In the genomic region with DNA sequence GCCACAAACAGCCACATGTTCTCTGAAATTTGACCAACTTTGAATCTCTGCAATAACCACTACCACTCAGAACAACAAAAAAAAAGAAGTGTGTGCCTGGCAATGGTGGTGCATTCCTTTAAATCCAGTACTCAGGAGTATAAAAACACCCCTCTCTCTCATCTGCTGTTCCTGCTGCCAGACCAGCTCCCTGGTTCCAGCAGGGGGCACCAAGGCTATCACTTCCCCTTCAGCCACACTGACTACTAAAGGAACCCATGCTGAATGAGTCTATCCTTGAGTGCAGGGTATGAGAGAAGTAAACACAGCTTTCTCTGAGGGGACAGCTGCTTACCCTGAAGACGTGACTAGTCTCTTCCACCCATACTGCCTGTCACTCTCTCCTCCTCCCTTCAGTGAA, we compare ENCODE assay signal across 12 mouse cellular contexts.
DNase-seq lines count a peak whose midpoint lies in the region; ATAC-seq and TF ChIP-seq lines count a peak whose summit lies in the region.
"Had no signal": no experiment of that assay in that cellular context is flagged by ENCODE, and none has a peak within 500 bp of the region (broad histone marks: within the 10 kb centered on the region; RNA-seq: fewer than 3 reads in every experiment).

No protein-coding gene starts in this region.

- H3K9ac ChIP-seq in embryonic facial prominence, embryonic 11.5 days (replicated peaks; ENCODE audit: low read length), result no peak overlapping the region
- H3K9ac ChIP-seq in liver, postnatal 0 days (replicated peaks), result no peak overlapping the region
- H3K9ac ChIP-seq in neural tube, embryonic 15.5 days (replicated peaks), result no peak overlapping the region
- H3K9ac ChIP-seq: heart, embryonic 15.5 days; limb, embryonic 13.5 days had no signal

- no peak for TF ChIP-seq EP300 in liver, postnatal 0 days (IDR thresholded peaks at IDR 0.05; ENCODE audit: low read depth)

- DNase-seq in embryonic facial prominence, embryonic 11.5 days (ENCODE audit: low spot score), result peak; percentile 22
- no peak for DNase-seq in embryonic facial prominence, embryonic 10.5 days (ENCODE audit: low spot score)
- DNase-seq in liver, postnatal 0 days, result no peak
- DNase-seq in liver, result no peak
- peak; percentile 48 for DNase-seq in A20 (ENCODE audit: low read depth, low spot score)
- no peak for DNase-seq in adrenal gland, adult (ENCODE audit: inconsistent age in 2 of 2, low spot score in 1 of 2)
- DNase-seq: adrenal gland, adult 2 months; right cerebral cortex, postnatal 4 days had no signal

- no peaks in the 10 kb centered on the region for H3K27me3 ChIP-seq in embryonic facial prominence, embryonic 11.5 days (ENCODE audit: control insufficient read depth, insufficient read depth, low read length)
- H3K27me3 ChIP-seq in embryonic facial prominence, embryonic 10.5 days (replicated peaks; ENCODE audit: low read depth, poor library complexity, severe bottlenecking), result no peaks in the 10 kb centered on the region; the same call in 1 of the 2 replicates
- H3K27me3 ChIP-seq in liver, postnatal 0 days (ENCODE audit: insufficient read depth, low read length), result no peaks in the 10 kb centered on the region
- no peaks in the 10 kb centered on the region for H3K27me3 ChIP-seq in neural tube, embryonic 15.5 days (replicated peaks)
- H3K27me3 ChIP-seq: heart, embryonic 15.5 days had no signal

- no peak for ATAC-seq in embryonic facial prominence, embryonic 11.5 days (replicated peaks; ENCODE audit: insufficient number of reproducible peaks, low FRiP score, low TSS enrichment, low read depth)
- ATAC-seq in liver, postnatal 0 days, result no peak
- no peak for ATAC-seq in neural tube, embryonic 15.5 days (ENCODE audit: low FRiP score)

- TF ChIP-seq CTCF in liver, postnatal 0 days (IDR thresholded peaks at IDR 0.05; ENCODE audit: low read depth), result peak; percentile 61
- TF ChIP-seq CTCF in bone marrow macrophage, adult 2 months (IDR thresholded peaks at IDR 0.05; ENCODE audit: low read depth, low read length), result 0 out of 2 replicates have a peak, but pooled peaks have one; percentile 21

- no peaks in the 10 kb centered on the region for H3K4me1 ChIP-seq in embryonic facial prominence, embryonic 11.5 days (ENCODE audit: control insufficient read depth, insufficient read depth, low read length)
- no peaks in the 10 kb centered on the region for H3K4me1 ChIP-seq in embryonic facial prominence, embryonic 10.5 days
- H3K4me1 ChIP-seq in liver, postnatal 0 days (ENCODE audit: insufficient read depth), result peaks cover 18% of the 10 kb centered on the region
- H3K4me1 ChIP-seq in bone marrow macrophage, adult 2 months (ENCODE audit: control insufficient read depth, insufficient read depth, low read length), result no peaks in the 10 kb centered on the region
- H3K4me1 ChIP-seq in neural tube, embryonic 15.5 days, result no peaks in the 10 kb centered on the region
- H3K4me1 ChIP-seq: limb, embryonic 13.5 days had no signal

- H3K4me3 ChIP-seq in embryonic facial prominence, embryonic 11.5 days (ENCODE audit: low read depth, low read length), result no peak overlapping the region
- no peak overlapping the region for H3K4me3 ChIP-seq in embryonic facial prominence, embryonic 10.5 days
- no peak overlapping the region for H3K4me3 ChIP-seq in liver, postnatal 0 days (ENCODE audit: low read depth, low read length)
- H3K4me3 ChIP-seq in bone marrow macrophage, adult 2 months (ENCODE audit: insufficient read depth, low read length), result no peak overlapping the region
- no peak overlapping the region for H3K4me3 ChIP-seq in neural tube, embryonic 15.5 days (replicated peaks)
- H3K4me3 ChIP-seq: heart, embryonic 15.5 days; limb, embryonic 13.5 days had no signal

- H3K27ac ChIP-seq in embryonic facial prominence, embryonic 11.5 days (replicated peaks; ENCODE audit: low read depth, low read length), result no peak overlapping the region
- H3K27ac ChIP-seq in embryonic facial prominence, embryonic 10.5 days (replicated peaks), result no peak overlapping the region
- H3K27ac ChIP-seq in liver, postnatal 0 days (ENCODE audit: low read depth), result no peak overlapping the region
- no peak overlapping the region for H3K27ac ChIP-seq in bone marrow macrophage, adult 2 months (ENCODE audit: insufficient read depth, low read depth, low read length)
- H3K27ac ChIP-seq in neural tube, embryonic 15.5 days (replicated peaks), result no peak overlapping the region
- H3K27ac ChIP-seq: heart, embryonic 15.5 days; limb, embryonic 13.5 days had no signal

- no peaks in the 10 kb centered on the region for H3K9me3 ChIP-seq in embryonic facial prominence, embryonic 11.5 days (replicated peaks; ENCODE audit: control insufficient read depth, low read length)
- no peaks in the 10 kb centered on the region for H3K9me3 ChIP-seq in embryonic facial prominence, embryonic 10.5 days
- no peaks in the 10 kb centered on the region for H3K9me3 ChIP-seq in liver, postnatal 0 days (ENCODE audit: low read length)
- no peaks in the 10 kb centered on the region for H3K9me3 ChIP-seq in neural tube, embryonic 15.5 days (replicated peaks)
- H3K9me3 ChIP-seq: heart, embryonic 15.5 days; limb, embryonic 13.5 days had no signal

- WGBS in embryonic facial prominence, embryonic 11.5 days, result 25% methylated on average over 1 of the region's 1 CpGs
- 38% methylated on average over 1 of the region's 1 CpGs for WGBS in embryonic facial prominence, embryonic 10.5 days
- 53% methylated on average over 1 of the region's 1 CpGs for WGBS in liver, postnatal 0 days (ENCODE audit: insufficient replicate concordance)
- 41% methylated on average over 1 of the region's 1 CpGs for WGBS in neural tube, embryonic 15.5 days

- H3K4me2 ChIP-seq in embryonic facial prominence, embryonic 11.5 days (ENCODE audit: low read depth, low read length), result no peak overlapping the region
- no peak overlapping the region for H3K4me2 ChIP-seq in liver, postnatal 0 days (ENCODE audit: low read depth, low read length)
- H3K4me2 ChIP-seq in neural tube, embryonic 15.5 days, result no peak overlapping the region
- H3K4me2 ChIP-seq: heart, embryonic 15.5 days; limb, embryonic 13.5 days had no signal

- H3K36me3 ChIP-seq in embryonic facial prominence, embryonic 11.5 days (replicated peaks; ENCODE audit: control insufficient read depth, insufficient read depth, low read depth, low read length), result no peaks in the 10 kb centered on the region
- H3K36me3 ChIP-seq in embryonic facial prominence, embryonic 10.5 days (replicated peaks), result no peaks in the 10 kb centered on the region
- no peaks in the 10 kb centered on the region for H3K36me3 ChIP-seq in liver, postnatal 0 days (replicated peaks; ENCODE audit: insufficient read depth, low read length)
- peaks cover 51% of the 10 kb centered on the region for H3K36me3 ChIP-seq in neural tube, embryonic 15.5 days
- H3K36me3 ChIP-seq: heart, embryonic 15.5 days; limb, embryonic 13.5 days had no signal

- no peak for TF ChIP-seq POLR2A in bone marrow macrophage, adult 2 months (IDR thresholded peaks at IDR 0.05; ENCODE audit: borderline replicate concordance, low read depth, low read length)

Comparison
In these comparisons a context has a peak if more than half of its experiments do, and no peak if none do; other contexts are left out.
1. DNase-seq: peak in embryonic facial prominence, embryonic 11.5 days (single experiment) and A20 (single experiment); none in embryonic facial prominence, embryonic 10.5 days (single experiment), liver, postnatal 0 days (single experiment), liver (single experiment) and adrenal gland, adult (0 of 2).